Mouse (Mus musculus): Measurements from ENCODE around the gene Treml4. TPM values are rescaled to one million over a fixed set of nuclear protein-coding genes. Genes with fewer than 3 reads are reported as not detected.
A peak's percentile ranks its signal among the peaks of the same experiment; 100 is the strongest.

Treml4 gene
- polyA plus RNA-seq, 2 experiments, result 4.3 to 5.7 TPM

DNA sequence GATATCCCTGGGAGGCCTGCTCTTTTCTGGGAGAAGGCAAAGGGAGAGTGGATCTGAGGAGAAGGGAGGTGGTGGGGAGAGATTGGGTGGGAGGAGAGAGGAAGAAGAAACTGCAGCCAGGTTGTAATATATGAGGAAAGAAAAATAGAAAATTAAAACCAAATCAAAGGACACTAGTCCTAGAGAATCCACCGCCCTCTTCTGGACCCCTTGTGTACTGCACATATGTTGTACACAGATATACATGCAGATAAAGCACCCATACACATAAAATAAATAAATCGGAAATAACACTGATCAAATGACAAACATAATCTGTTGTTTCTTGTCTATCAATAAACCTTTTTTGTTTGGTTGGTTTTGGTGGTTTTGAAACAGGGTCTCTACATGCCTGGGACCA, 23.2 kb downstream of the Treml4 start:
- DNase-seq (ENCODE audit: low read depth in 3 of 3, low spot score in 3 of 3) (no peak), ATAC-seq (ENCODE audit: insufficient read depth) (no peak)
- no peaks in the 10 kb centered on the region for H3K36me3 ChIP-seq (replicated peaks; ENCODE audit: control insufficient read depth, insufficient read depth, low read depth)
- 35% methylated on average over 2 of the region's 2 CpGs for WGBS (ENCODE audit: insufficient replicate concordance)
- no peak overlapping the region for H3K27ac ChIP-seq
- TF ChIP-seq EP300 (IDR thresholded peaks at IDR 0.05; ENCODE audit: low read depth) (no peak), CTCF (IDR thresholded peaks at IDR 0.05; ENCODE audit: low read depth) (peak; percentile 53; the same call in 1 of the 2 replicates)
- H3K9ac ChIP-seq (replicated peaks), result no peak overlapping the region
- no peak overlapping the region for H3K4me3 ChIP-seq (ENCODE audit: insufficient read depth in 1 of 2, low read depth in 2 of 2, low read length in 2 of 2)
- H3K9me3 ChIP-seq (ENCODE audit: control insufficient read depth, low read length), result no peaks in the 10 kb centered on the region
- H3K27me3 ChIP-seq (ENCODE audit: control insufficient read depth, insufficient read depth, low read length), result no peaks in the 10 kb centered on the region
- H3K4me1 ChIP-seq (replicated peaks; ENCODE audit: control insufficient read depth in 2 of 2, insufficient read depth in 2 of 2, low read length in 1 of 2), result peaks cover 8 to 9% of the 10 kb centered on the region in 2 experiments
- no peak overlapping the region for H3K4me2 ChIP-seq (ENCODE audit: low read depth)

GRCm38 (mm10) chr17:48293500-48294194, 29.6 kb downstream of the Treml4 start:
- peaks cover 6 to 9% of the 10 kb centered on the region in 2 experiments for H3K4me1 ChIP-seq (replicated peaks; ENCODE audit: control insufficient read depth in 2 of 2, insufficient read depth in 2 of 2, low read length in 1 of 2)
- no peak overlapping the region for H3K4me2 ChIP-seq (ENCODE audit: low read depth)
- TF ChIP-seq CTCF (IDR thresholded peaks at IDR 0.05; ENCODE audit: low read depth) (no peak), EP300 (IDR thresholded peaks at IDR 0.05; ENCODE audit: low read depth) (no peak)
- no peaks in the 10 kb centered on the region for H3K9me3 ChIP-seq (ENCODE audit: control insufficient read depth, low read length)
- H3K27me3 ChIP-seq (ENCODE audit: control insufficient read depth, insufficient read depth, low read length), result no peaks in the 10 kb centered on the region
- ATAC-seq (ENCODE audit: insufficient read depth) (no peak), DNase-seq (ENCODE audit: low read depth in 3 of 3, low spot score in 3 of 3) (no peak)
- H3K4me3 ChIP-seq (ENCODE audit: insufficient read depth in 1 of 2, low read depth in 2 of 2, low read length in 2 of 2), result no peak overlapping the region
- H3K36me3 ChIP-seq (replicated peaks; ENCODE audit: control insufficient read depth, insufficient read depth, low read depth), result no peaks in the 10 kb centered on the region
- WGBS (ENCODE audit: insufficient replicate concordance), result 44% methylated on average over 5 of the region's 5 CpGs
- no peak overlapping the region for H3K27ac ChIP-seq
- H3K9ac ChIP-seq (replicated peaks), result no peak overlapping the region

- Histone ChIP-seq H3K27me3 (ENCODE audit: control insufficient read depth, insufficient read depth, low read length) (no peaks in the 10 kb centered on the region), H3K4me3 (ENCODE audit: insufficient read depth in 1 of 2, low read depth in 2 of 2, low read length in 2 of 2) (peak within 1 kb of the TSS; percentile 67 to 92), H3K27ac (peak within 1 kb of the TSS; percentile 86), H3K4me1 (replicated peaks; ENCODE audit: control insufficient read depth in 2 of 2, insufficient read depth in 2 of 2, low read length in 1 of 2) (peaks cover 20 to 41% of the 10 kb centered on the region in 2 experiments), H3K36me3 (replicated peaks; ENCODE audit: control insufficient read depth, insufficient read depth, low read depth) (peaks cover 6% of the 10 kb centered on the region), H3K9ac (replicated peaks) (peak within 1 kb of the TSS; percentile 86), H3K4me2 (ENCODE audit: low read depth) (peak within 1 kb of the TSS; percentile 79), H3K9me3 (ENCODE audit: control insufficient read depth, low read length) (no peaks in the 10 kb centered on the region)
- ATAC-seq (ENCODE audit: insufficient read depth), result peak; percentile 85
- 3% methylated on average over 3 of the region's 4 CpGs for WGBS (ENCODE audit: insufficient replicate concordance)
- TF ChIP-seq EP300 (IDR thresholded peaks at IDR 0.05; ENCODE audit: low read depth), result peak; percentile 75
- no peak for TF ChIP-seq CTCF (IDR thresholded peaks at IDR 0.05; ENCODE audit: low read depth)
- DNase-seq (ENCODE audit: low read depth in 3 of 3, low spot score in 3 of 3), result peak; percentile 76 to 83 (median 79)
Measured at GRCm38 (mm10) chr17:48299203-48299602, 35.1 kb downstream of the Treml4 start, which contains the start of gene Treml2. Gene Treml2 (plus strand): TSS chr17:48299498.

DNA sequence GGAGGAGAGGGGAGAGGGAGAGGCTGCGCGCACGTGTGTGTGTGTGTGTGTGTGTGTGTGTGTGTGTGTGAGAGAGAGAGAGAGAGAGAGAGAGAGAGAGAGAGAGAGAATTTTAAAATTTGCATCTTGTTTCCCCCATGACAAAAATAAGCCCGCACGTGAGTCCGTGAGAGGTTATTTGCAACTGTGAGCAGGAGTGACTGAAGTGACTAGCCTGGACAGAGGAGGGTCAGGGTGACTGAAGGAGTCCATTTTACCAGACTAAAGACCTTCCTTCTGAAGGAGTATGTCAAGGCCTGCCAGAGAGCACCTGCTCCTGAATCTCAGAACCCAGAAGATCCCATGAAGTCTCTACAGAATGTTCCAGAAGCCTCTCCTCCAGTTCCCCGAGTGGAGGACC, 35.7 kb downstream of the Treml4 start:
- ATAC-seq (ENCODE audit: insufficient read depth) (peak; percentile 10; the same call in 1 of the 2 replicates), DNase-seq (ENCODE audit: low read depth in 3 of 3, low spot score in 3 of 3) (no peak)
- 2% methylated on average over 7 of the region's 7 CpGs for WGBS (ENCODE audit: insufficient replicate concordance)
- Histone ChIP-seq H3K9me3 (ENCODE audit: control insufficient read depth, low read length) (no peaks in the 10 kb centered on the region), H3K27me3 (ENCODE audit: control insufficient read depth, insufficient read depth, low read length) (no peaks in the 10 kb centered on the region), H3K4me1 (replicated peaks; ENCODE audit: control insufficient read depth in 2 of 2, insufficient read depth in 2 of 2, low read length in 1 of 2) (peaks cover 20 to 41% of the 10 kb centered on the region in 2 experiments), H3K4me3 (ENCODE audit: insufficient read depth in 1 of 2, low read depth in 2 of 2, low read length in 2 of 2) (peak overlapping the region; percentile 67 to 92), H3K4me2 (ENCODE audit: low read depth) (peak overlapping the region; percentile 79), H3K27ac (peak overlapping the region; percentile 78), H3K9ac (replicated peaks) (peak overlapping the region; percentile 86), H3K36me3 (replicated peaks; ENCODE audit: control insufficient read depth, insufficient read depth, low read depth) (peaks cover 6% of the 10 kb centered on the region)
- TF ChIP-seq EP300 (IDR thresholded peaks at IDR 0.05; ENCODE audit: low read depth) (no peak), CTCF (IDR thresholded peaks at IDR 0.05; ENCODE audit: low read depth) (no peak)

- ATAC-seq (ENCODE audit: insufficient read depth) (peak; percentile 80), DNase-seq (ENCODE audit: low read depth in 3 of 3, low spot score in 3 of 3) (peak in 2 of 3 experiments; percentile 47 to 60)
- peak overlapping the region; percentile 78 for H3K27ac ChIP-seq
- H3K4me2 ChIP-seq (ENCODE audit: low read depth), result peak overlapping the region; percentile 79
- peak overlapping the region; percentile 86 for H3K9ac ChIP-seq (replicated peaks)
- peaks cover 6% of the 10 kb centered on the region for H3K36me3 ChIP-seq (replicated peaks; ENCODE audit: control insufficient read depth, insufficient read depth, low read depth)
- H3K4me3 ChIP-seq (ENCODE audit: insufficient read depth in 1 of 2, low read depth in 2 of 2, low read length in 2 of 2), result peak overlapping the region; percentile 67 to 92
- peaks cover 20 to 41% of the 10 kb centered on the region in 2 experiments for H3K4me1 ChIP-seq (replicated peaks; ENCODE audit: control insufficient read depth in 2 of 2, insufficient read depth in 2 of 2, low read length in 1 of 2)
- no peaks in the 10 kb centered on the region for H3K27me3 ChIP-seq (ENCODE audit: control insufficient read depth, insufficient read depth, low read length)
- 13% methylated on average over 7 of the region's 7 CpGs for WGBS (ENCODE audit: insufficient replicate concordance)
- TF ChIP-seq EP300 (IDR thresholded peaks at IDR 0.05; ENCODE audit: low read depth) (no peak), CTCF (IDR thresholded peaks at IDR 0.05; ENCODE audit: low read depth) (peak; percentile 29; the same call in 1 of the 2 replicates)
- no peaks in the 10 kb centered on the region for H3K9me3 ChIP-seq (ENCODE audit: control insufficient read depth, low read length)
Measured at GRCm38 (mm10) chr17:48300199-48300598, 36.1 kb downstream of the Treml4 start.

Measured in liver, embryonic 14.5 days (tissue).